Mouse (Mus musculus) neural tube, embryonic 14.5 days (tissue): Measurements from ENCODE around the gene Btk. TPM values are rescaled to one million over a fixed set of nuclear protein-coding genes. Genes with fewer than 3 reads are reported as not detected.

Experiments used
- ATAC-seq: fragments of 200-750 bp; cut with Nextera tagmentation; 2 replicates; pipeline ENCODE4 v1.8.0; 2017; ENCODE audit warnings: low read depth, mild to moderate bottlenecking, moderate TSS enrichment, moderate library complexity
- H3K27ac ChIP-seq: fragments of 300-500 bp; sonication (generic); 2 replicates; pipeline ENCODE4 v1.5.1; 2014; ENCODE audit warnings: low read depth, mild to moderate bottlenecking, control low read depth, low read length, moderate library complexity, mixed read lengths
- H3K27me3 ChIP-seq: fragments of 300-500 bp; sonication (generic); 2 replicates; pipeline ENCODE4 v1.6.1; 2014; ENCODE audit warnings: low read length; ENCODE audit not compliant: control insufficient read depth, insufficient read depth
- H3K36me3 ChIP-seq: fragments of 300-500 bp; sonication (generic); 2 replicates; pipeline ENCODE4 v1.6.1; 2014; ENCODE audit warnings: low read length, mixed read lengths; ENCODE audit not compliant: control insufficient read depth, insufficient read depth
- H3K4me1 ChIP-seq: fragments of 300-500 bp; sonication (generic); 2 replicates; pipeline ENCODE4 v1.6.1; 2014; ENCODE audit warnings: low read length; ENCODE audit not compliant: control insufficient read depth, insufficient read depth
- H3K4me2 ChIP-seq: fragments of 300-500 bp; sonication (generic); 2 replicates; pipeline ENCODE4 v1.6.1; 2014; ENCODE audit warnings: mild to moderate bottlenecking, low read depth, low read length, control low read depth
- H3K4me3 ChIP-seq: fragments of 300-500 bp; sonication (generic); 2 replicates; pipeline ENCODE4 v1.5.1; 2014; ENCODE audit warnings: low read depth, low read length, control low read depth, mixed read lengths
- H3K9ac ChIP-seq: fragments of 300-500 bp; sonication (generic); replicated peaks from 2 replicates; pipeline ENCODE4 v1.6.1; 2014; ENCODE audit warnings: low read depth, mild to moderate bottlenecking, control low read depth, low read length, mixed read lengths
- H3K9me3 ChIP-seq: fragments of 300-500 bp; sonication (generic); 2 replicates; pipeline ENCODE4 v1.6.1; 2016; ENCODE audit warnings: low read length; ENCODE audit not compliant: control insufficient read depth
- WGBS: fragments of 180-500 bp; shearing (Covaris S2); extraction: QIAGEN DNeasy Blood & Tissue Kit; methylation state at CpG from one replicate; pipeline ENCODE4 v1.1.7; 2014; 5-methylcytosine and 5-hydroxymethylcytosine counted together
- polyA plus RNA-seq: library from polyadenylated mRNA; unstranded; fragments of >200 nt; fragmentation: Nextera tagmentation; extraction: Ambion mirVana; gene quantifications from 2 replicates; pipeline ENCODE4 v1.2.1, GENCODE M21; 2014

The Btk gene
- polyA plus RNA-seq, 1 experiment from 2014 or later: 0.20 TPM

GRCm38 (mm10) chrX:134586447-134586846 lies 3.1 kb upstream of the Btk start:
- no peak for ATAC-seq
- H3K9ac ChIP-seq: peak overlapping the region; percentile 47
- H3K27me3 ChIP-seq: no peaks in the 10 kb centered on the region
- peak overlapping the region; percentile 61 for H3K4me2 ChIP-seq
- peak overlapping the region; percentile 41 for H3K4me3 ChIP-seq
- no peaks in the 10 kb centered on the region for H3K36me3 ChIP-seq
- H3K4me1 ChIP-seq: no peaks in the 10 kb centered on the region
- 34% methylated on average over 8 of the region's 8 CpGs for WGBS
- H3K27ac ChIP-seq: no peak overlapping the region
- no peaks in the 10 kb centered on the region for H3K9me3 ChIP-seq

GRCm38 (mm10) chrX:134585103-134586002 lies 2.0 kb upstream of the Btk start, which contains the start of gene Rpl36a:
Gene Rpl36a (plus strand): TSS chrX:134585654.
- Histone ChIP-seq H3K4me3 (peak within 1 kb of the TSS; percentile 41), H3K27me3 (no peaks in the 10 kb centered on the region), H3K36me3 (no peaks in the 10 kb centered on the region), H3K27ac (peak within 1 kb of the TSS; percentile 71), H3K4me1 (no peaks in the 10 kb centered on the region), H3K9ac (peak within 1 kb of the TSS; percentile 47), H3K9me3 (no peaks in the 10 kb centered on the region), H3K4me2 (peak within 1 kb of the TSS; percentile 61)
- ATAC-seq: peak; percentile 98
- 14% methylated on average over 45 of the region's 45 CpGs for WGBS

GRCm38 (mm10) chrX:134582270-134582669 lies 1.1 kb downstream of the Btk start:
- no peaks in the 10 kb centered on the region for H3K9me3 ChIP-seq
- no peak overlapping the region for H3K9ac ChIP-seq
- H3K27ac ChIP-seq: no peak overlapping the region
- no peak overlapping the region for H3K4me2 ChIP-seq
- no peaks in the 10 kb centered on the region for H3K36me3 ChIP-seq
- no peaks in the 10 kb centered on the region for H3K4me1 ChIP-seq
- WGBS: 86% methylated on average over 11 of the region's 11 CpGs
- no peak for ATAC-seq
- no peak overlapping the region for H3K4me3 ChIP-seq
- no peaks in the 10 kb centered on the region for H3K27me3 ChIP-seq

GRCm38 (mm10) chrX:134580528-134581305 lies 2.7 kb downstream of the Btk start:
- 86% methylated on average over 14 of the region's 14 CpGs for WGBS
- no peak overlapping the region for H3K4me3 ChIP-seq
- ATAC-seq: no peak

GRCm38 (mm10) chrX:134577896-134578295 lies 5.5 kb downstream of the Btk start:
- Histone ChIP-seq H3K4me2 (no peak overlapping the region), H3K9me3 (no peaks in the 10 kb centered on the region), H3K4me1 (no peaks in the 10 kb centered on the region), H3K9ac (no peak overlapping the region), H3K4me3 (no peak overlapping the region), H3K27me3 (no peaks in the 10 kb centered on the region), H3K36me3 (no peaks in the 10 kb centered on the region), H3K27ac (no peak overlapping the region)
- 79% methylated on average over 4 of the region's 4 CpGs for WGBS
- ATAC-seq: no peak

More at GRCm38 (mm10) chrX:134580528-134581305, 2.7 kb downstream of the Btk start:
- H3K9ac ChIP-seq: no peak overlapping the region
- H3K4me1 ChIP-seq: no peaks in the 10 kb centered on the region
- no peak overlapping the region for H3K27ac ChIP-seq
- no peaks in the 10 kb centered on the region for H3K27me3 ChIP-seq
- no peak overlapping the region for H3K4me2 ChIP-seq
- no peaks in the 10 kb centered on the region for H3K36me3 ChIP-seq
- no peaks in the 10 kb centered on the region for H3K9me3 ChIP-seq

GRCm38 (mm10) chrX:134566536-134567222 lies 16.7 kb downstream of the Btk start:
- H3K27me3 ChIP-seq: no peaks in the 10 kb centered on the region
- ATAC-seq: no peak
- no peak overlapping the region for H3K27ac ChIP-seq
- WGBS: 92% methylated on average over 8 of the region's 8 CpGs
- no peaks in the 10 kb centered on the region for H3K4me1 ChIP-seq
- H3K36me3 ChIP-seq: no peaks in the 10 kb centered on the region
- no peak overlapping the region for H3K4me3 ChIP-seq
- no peak overlapping the region for H3K9ac ChIP-seq
- H3K9me3 ChIP-seq: no peaks in the 10 kb centered on the region
- H3K4me2 ChIP-seq: no peak overlapping the region

- Histone ChIP-seq H3K4me1 (no peaks in the 10 kb centered on the region), H3K27me3 (no peaks in the 10 kb centered on the region), H3K9me3 (no peaks in the 10 kb centered on the region), H3K4me3 (no peak overlapping the region), H3K36me3 (no peaks in the 10 kb centered on the region), H3K27ac (no peak overlapping the region), H3K4me2 (no peak overlapping the region), H3K9ac (no peak overlapping the region)
- ATAC-seq: no peak
- WGBS: 88% methylated on average over 4 of the region's 4 CpGs
Observed at GRCm38 (mm10) chrX:134564326-134564725, 19.0 kb downstream of the Btk start.

- Histone ChIP-seq H3K4me1 (no peaks in the 10 kb centered on the region), H3K27me3 (no peaks in the 10 kb centered on the region), H3K4me3 (no peak overlapping the region), H3K4me2 (no peak overlapping the region), H3K9ac (no peak overlapping the region), H3K9me3 (no peaks in the 10 kb centered on the region), H3K36me3 (no peaks in the 10 kb centered on the region), H3K27ac (no peak overlapping the region)
- no peak for ATAC-seq
- WGBS: 81% methylated on average over 6 of the region's 6 CpGs
Observed at GRCm38 (mm10) chrX:134554425-134554824, 28.9 kb downstream of the Btk start.
